Mouse (Mus musculus) bone marrow, adult 2 months (tissue): ENCODE results near the gene Casz1.

Experiments
- CTCF ChIP-seq: fragments of 200-500 bp; IDR thresholded peaks from 2 replicates; pipeline ENCODE4 v1.5.1; 2011; ENCODE audit warnings: low read length, control low read depth; ENCODE audit not compliant: control insufficient read depth, insufficient read depth
- POLR2A ChIP-seq: fragments of 200-500 bp; IDR thresholded peaks from 2 replicates; pipeline ENCODE4 v1.6.1; 2011; ENCODE audit warnings: low read depth, mild to moderate bottlenecking, control low read depth, low read length, borderline replicate concordance; ENCODE audit not compliant: control insufficient read depth

DNA sequence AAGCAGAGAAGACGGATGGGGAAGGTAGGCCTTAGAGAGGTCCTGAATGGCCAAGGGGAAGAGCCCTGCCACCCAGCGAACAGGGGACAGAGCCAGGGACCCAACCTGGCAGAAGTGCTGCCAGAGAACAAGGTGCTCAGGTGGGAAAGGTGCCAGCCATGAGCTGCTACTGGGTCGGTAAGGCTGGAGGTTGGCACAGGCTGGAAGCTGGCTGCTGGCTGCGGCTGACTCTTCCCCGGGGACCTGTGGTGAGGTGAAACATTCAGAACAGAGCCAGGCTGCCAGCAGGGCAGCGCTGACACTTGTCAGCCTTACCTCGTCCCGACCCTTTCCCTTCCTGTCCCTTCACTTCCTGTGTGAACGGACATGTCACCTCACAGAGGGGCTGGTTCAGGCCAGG lies 124.1 kb downstream of the Casz1 start:
- TF ChIP-seq POLR2A (no peak), CTCF (no peak)
